Mouse (Mus musculus) small intestine, adult 2 months (tissue): ENCODE data around the gene Hs2st1. TPM values are rescaled to one million over a fixed set of nuclear protein-coding genes. Genes with fewer than 3 reads are reported as not detected.

ENCODE experiments used
- H3K27ac ChIP-seq: fragments of 200-500 bp; 2 replicates; pipeline ENCODE4 v1.5.1; 2012; ENCODE audit warnings: low read depth, low read length, control low read depth, inconsistent platforms; ENCODE audit not compliant: insufficient read depth
- H3K27me3 ChIP-seq: fragments of 200-500 bp; 2 replicates; pipeline ENCODE4 v1.6.1; 2012; ENCODE audit warnings: mild to moderate bottlenecking, moderate library complexity, low read length, inconsistent platforms; ENCODE audit not compliant: control insufficient read depth, insufficient read depth
- H3K36me3 ChIP-seq: fragments of 200-500 bp; 2 replicates; pipeline ENCODE4 v1.6.1; 2012; ENCODE audit warnings: mild to moderate bottlenecking, low read length, control low read depth, inconsistent platforms; ENCODE audit not compliant: control insufficient read depth, insufficient read depth
- H3K4me1 ChIP-seq: fragments of 200-500 bp; 2 replicates; pipeline ENCODE4 v1.6.1; 2012; ENCODE audit warnings: low read length, inconsistent platforms, mixed read lengths; ENCODE audit not compliant: control insufficient read depth, insufficient read depth, insufficient read length
- H3K4me3 ChIP-seq: fragments of 200-500 bp; 2 replicates; pipeline ENCODE4 v1.5.1; 2012; ENCODE audit warnings: low read depth, mild to moderate bottlenecking, control low read depth, inconsistent platforms, low read length, moderate library complexity
- CTCF ChIP-seq: fragments of 200-500 bp; IDR thresholded peaks from 2 replicates; pipeline ENCODE4 v1.5.1; 2012; ENCODE audit warnings: low read depth, mild to moderate bottlenecking, control low read depth, inconsistent platforms, low read length, moderate library complexity, mixed read lengths; ENCODE audit not compliant: insufficient replicate concordance, insufficient read length; ENCODE audit errors: extremely low read depth
- POLR2A ChIP-seq: fragments of 200-500 bp; IDR thresholded peaks from 2 replicates; pipeline ENCODE4 v1.6.1; 2012; ENCODE audit warnings: low read depth, mild to moderate bottlenecking, control low read depth, inconsistent platforms, low read length, moderate library complexity
- WGBS: fragments of 180-500 bp; shearing (Covaris S2); methylation state at CpG from one replicate; pipeline ENCODE4 v1.1.7; 2018; 5-methylcytosine and 5-hydroxymethylcytosine counted together
- polyA plus RNA-seq: library from polyadenylated mRNA; depleted of rRNA; stranded (reverse); fragments of >200 nt; gene quantifications from 2 replicates; pipeline ENCODE4 v1.2.3, GENCODE M21; 2012

Hs2st1 gene
- polyA plus RNA-seq, 1 experiment, result 2.3 TPM

GRCm38 (mm10) chr3:144478427-144478794, 91.6 kb downstream of the Hs2st1 start:
- TF ChIP-seq POLR2A, result no peak
- TF ChIP-seq CTCF, result no peak
- no peak overlapping the region for H3K4me3 ChIP-seq
- no peaks in the 10 kb centered on the region for H3K4me1 ChIP-seq
- no peak overlapping the region for H3K27ac ChIP-seq
- no peaks in the 10 kb centered on the region for H3K36me3 ChIP-seq
- H3K27me3 ChIP-seq, result no peaks in the 10 kb centered on the region
- WGBS, result 84% methylated on average over 7 of the region's 7 CpGs

DNA sequence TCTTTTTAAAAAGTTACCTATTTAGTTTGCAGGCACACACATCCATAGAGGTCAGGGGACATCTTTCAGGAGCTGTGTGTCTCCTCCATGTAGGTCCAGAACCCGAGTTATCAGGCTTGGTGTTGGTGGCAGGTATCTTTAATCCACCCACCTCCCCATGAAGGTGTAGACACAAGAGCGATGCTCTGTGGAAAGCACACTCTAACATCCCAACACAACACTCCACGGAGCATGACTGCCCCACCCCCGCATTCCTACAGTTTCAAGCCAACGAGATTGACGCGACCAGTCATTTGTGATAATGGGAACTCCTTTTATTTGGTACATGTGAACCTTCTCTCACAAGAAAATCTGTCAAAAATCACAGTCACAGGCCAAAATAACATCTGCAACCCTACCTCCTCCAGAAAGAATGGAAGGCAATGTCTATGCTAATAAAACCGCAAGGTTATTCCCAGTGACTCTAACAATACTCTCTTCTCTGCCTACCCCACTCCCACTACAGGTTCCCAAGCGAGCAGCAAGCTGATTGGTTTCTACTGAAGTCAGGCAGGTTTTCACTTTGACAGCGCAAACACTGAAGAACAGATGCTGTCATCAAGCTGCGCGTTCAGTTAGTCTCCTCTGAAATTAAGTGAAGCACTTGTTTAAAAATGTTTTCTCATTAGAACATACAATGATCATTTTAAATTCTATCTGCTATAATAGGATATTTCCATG, 92.1 kb downstream of the Hs2st1 start:
- 92% methylated on average over 12 of the region's 12 CpGs for WGBS
- TF ChIP-seq POLR2A (no peak), CTCF (no peak)
- Histone ChIP-seq H3K36me3 (no peaks in the 10 kb centered on the region), H3K4me1 (no peaks in the 10 kb centered on the region), H3K27ac (no peak overlapping the region), H3K4me3 (no peak overlapping the region), H3K27me3 (no peaks in the 10 kb centered on the region)

DNA sequence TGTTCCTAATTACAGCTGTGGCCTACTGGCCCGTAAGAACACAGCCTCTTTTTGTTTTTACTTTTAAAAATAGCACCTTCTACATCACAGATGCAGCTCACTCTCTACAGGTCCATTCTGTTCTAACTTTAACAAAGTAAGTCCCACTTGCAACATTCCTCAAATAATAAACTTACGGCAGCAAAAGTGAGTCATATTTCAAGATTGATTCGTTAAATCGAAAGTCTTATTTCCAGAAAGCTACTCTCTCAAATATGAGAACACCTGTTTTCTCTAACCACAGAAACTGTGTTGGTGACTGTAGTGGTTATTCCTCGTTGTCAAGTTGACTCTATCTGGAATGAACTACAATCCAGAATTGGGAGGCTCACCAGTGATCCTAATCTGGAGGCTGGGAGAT, 94.1 kb downstream of the Hs2st1 start:
- Histone ChIP-seq H3K36me3 (no peaks in the 10 kb centered on the region), H3K4me1 (no peaks in the 10 kb centered on the region), H3K27me3 (no peaks in the 10 kb centered on the region), H3K4me3 (no peak overlapping the region), H3K27ac (no peak overlapping the region)
- TF ChIP-seq CTCF (no peak), POLR2A (no peak)
- WGBS, result 80% methylated on average over 5 of the region's 5 CpGs

- TF ChIP-seq POLR2A (no peak), CTCF (no peak)
- Histone ChIP-seq H3K36me3 (no peaks in the 10 kb centered on the region), H3K27ac (no peak overlapping the region), H3K4me1 (no peaks in the 10 kb centered on the region), H3K4me3 (no peak overlapping the region), H3K27me3 (no peaks in the 10 kb centered on the region)
- 70% methylated on average over 5 of the region's 5 CpGs for WGBS
Observed at GRCm38 (mm10) chr3:144474726-144475125, 95.3 kb downstream of the Hs2st1 start.

DNA sequence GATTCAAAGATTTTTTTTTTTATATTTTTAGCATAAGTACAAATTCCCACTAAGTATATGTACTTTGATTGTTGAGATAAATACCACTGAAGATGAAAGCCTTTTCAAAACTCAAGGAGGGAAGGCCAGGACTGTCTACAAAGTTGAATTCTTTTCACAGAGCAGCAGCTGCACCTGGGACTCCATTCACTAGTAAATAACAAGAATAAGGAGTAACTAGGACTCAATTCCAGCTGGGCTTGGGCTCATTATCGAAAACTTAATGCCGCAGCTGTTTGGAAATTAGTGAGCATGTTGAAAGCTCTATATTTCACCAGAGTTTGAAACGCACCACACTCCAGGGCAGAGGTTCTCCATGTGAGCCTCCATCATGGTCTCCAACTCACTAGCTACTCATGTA, 98.0 kb downstream of the Hs2st1 start:
- H3K4me3 ChIP-seq, result no peak overlapping the region
- 91% methylated on average over 3 of the region's 3 CpGs for WGBS
- H3K27ac ChIP-seq, result no peak overlapping the region
- H3K27me3 ChIP-seq, result no peaks in the 10 kb centered on the region
- TF ChIP-seq CTCF (no peak), POLR2A (no peak)
- no peaks in the 10 kb centered on the region for H3K4me1 ChIP-seq
- no peaks in the 10 kb centered on the region for H3K36me3 ChIP-seq

DNA sequence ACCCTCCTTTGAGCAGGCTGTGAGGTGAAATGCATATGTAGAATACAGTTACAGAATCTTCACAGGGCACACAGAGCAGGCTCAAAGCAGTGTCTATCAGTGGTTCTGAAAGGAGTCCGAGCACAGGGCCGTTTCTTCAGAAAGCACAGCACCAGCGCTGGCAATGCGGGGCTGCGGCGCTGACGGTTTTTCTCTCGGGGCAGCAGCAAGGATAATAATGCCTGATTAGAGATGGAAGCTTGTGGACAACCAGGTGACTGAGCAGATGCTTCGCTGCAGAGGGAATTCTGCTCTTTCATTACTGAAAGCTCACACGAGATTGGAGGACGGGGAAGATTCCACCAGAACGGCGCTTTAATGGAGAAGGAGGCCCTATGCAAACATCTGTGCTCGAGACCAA, 99.1 kb downstream of the Hs2st1 start:
- no peak for TF ChIP-seq CTCF
- no peak for TF ChIP-seq POLR2A
- Histone ChIP-seq H3K4me1 (no peaks in the 10 kb centered on the region), H3K4me3 (no peak overlapping the region), H3K27ac (no peak overlapping the region), H3K27me3 (no peaks in the 10 kb centered on the region), H3K36me3 (no peaks in the 10 kb centered on the region)
- WGBS, result 82% methylated on average over 14 of the region's 14 CpGs

DNA sequence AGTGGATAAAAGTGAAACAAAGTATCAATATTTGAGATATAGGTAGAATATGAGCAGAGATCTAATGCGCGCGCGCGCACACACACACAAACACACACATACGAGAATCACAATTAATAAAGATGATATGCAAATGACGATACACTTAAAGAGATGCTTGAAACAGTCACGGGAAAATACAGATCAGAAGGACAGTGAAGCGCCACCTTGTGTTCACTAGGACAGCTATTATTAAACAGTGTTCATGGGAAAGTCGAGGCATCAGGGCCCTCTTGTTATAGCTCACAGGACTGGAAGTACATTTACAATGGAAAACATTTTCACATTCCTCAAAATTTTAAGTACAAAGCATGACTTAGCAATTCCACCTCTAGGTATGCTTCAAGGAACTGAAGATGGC, 102.5 kb downstream of the Hs2st1 start:
- Histone ChIP-seq H3K4me1 (no peaks in the 10 kb centered on the region), H3K36me3 (peaks cover 8% of the 10 kb centered on the region), H3K4me3 (no peak overlapping the region), H3K27ac (no peak overlapping the region), H3K27me3 (no peaks in the 10 kb centered on the region)
- 66% methylated on average over 10 of the region's 10 CpGs for WGBS
- TF ChIP-seq CTCF, result no peak
- no peak for TF ChIP-seq POLR2A

- no peaks in the 10 kb centered on the region for H3K4me1 ChIP-seq
- no peak overlapping the region for H3K27ac ChIP-seq
- H3K36me3 ChIP-seq, result peaks cover 8% of the 10 kb centered on the region
- no peaks in the 10 kb centered on the region for H3K27me3 ChIP-seq
- TF ChIP-seq POLR2A (no peak), CTCF (no peak)
- no peak overlapping the region for H3K4me3 ChIP-seq
- 87% methylated on average over 8 of the region's 8 CpGs for WGBS
Observed at GRCm38 (mm10) chr3:144466108-144466678, 103.8 kb downstream of the Hs2st1 start.
